Mouse (Mus musculus): ENCODE measurements around the gene 4933436I01Rik.

Gene 4933436I01Rik

DNA sequence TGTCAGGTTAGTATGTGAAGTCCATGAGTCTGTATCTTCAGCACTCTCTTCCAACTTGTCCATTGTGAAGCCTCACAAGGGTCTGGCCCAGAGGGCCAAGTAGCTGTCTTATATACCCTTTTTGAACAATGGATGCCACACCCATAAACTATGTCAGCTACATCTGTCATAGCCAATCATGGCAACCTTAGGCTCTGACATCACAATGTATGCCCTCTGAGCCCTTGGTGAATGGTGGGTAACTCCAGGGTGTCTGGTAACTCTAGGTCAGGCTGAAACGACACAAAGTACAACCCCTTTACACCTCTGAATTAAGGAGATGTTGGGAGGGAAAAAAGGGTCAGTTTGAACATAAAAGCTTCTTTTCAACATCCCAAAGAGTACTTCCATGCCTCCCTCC is at the start of gene 4933436I01Rik:
4933436I01Rik (minus strand) TSS at position 101 of the 400 bp plus-strand sequence.
- DNase-seq (ENCODE audit: low spot score) = no peak

- no peak for DNase-seq (ENCODE audit: low spot score)
Observed at GRCm38 (mm10) chrX:67924769-67925470, 3.7 kb upstream of the 4933436I01Rik start.

- no peak for DNase-seq (ENCODE audit: low spot score)
Observed at GRCm38 (mm10) chrX:67883406-67883805, 37.8 kb downstream of the 4933436I01Rik start.

Data from urinary bladder, postnatal 10 days (tissue).